Mouse (Mus musculus) testis, adult 2 months (tissue): ENCODE results near the gene Kif18a. TPM values are rescaled to one million over a fixed set of nuclear protein-coding genes. Genes with fewer than 3 reads are reported as not detected.

Experiments
- H3K27ac ChIP-seq: fragments of 200-500 bp; 2 replicates; pipeline ENCODE4 v1.5.1; 2012; ENCODE audit warnings: low read depth, low read length; ENCODE audit not compliant: control insufficient read depth, insufficient read depth
- H3K27me3 ChIP-seq: fragments of 200-500 bp; 2 replicates; pipeline ENCODE4 v1.6.1; 2012; ENCODE audit warnings: mild to moderate bottlenecking, low read length, moderate library complexity; ENCODE audit not compliant: control insufficient read depth, insufficient read depth
- H3K36me3 ChIP-seq: fragments of 200-500 bp; 2 replicates; pipeline ENCODE4 v1.6.1; 2012; ENCODE audit warnings: mild to moderate bottlenecking, low read length; ENCODE audit not compliant: control insufficient read depth, insufficient read depth
- H3K4me1 ChIP-seq: fragments of 200-500 bp; 2 replicates; pipeline ENCODE4 v1.6.1; 2012; ENCODE audit warnings: low read length; ENCODE audit not compliant: control insufficient read depth, insufficient read depth
- H3K4me3 ChIP-seq: fragments of 200-500 bp; 2 replicates; pipeline ENCODE4 v1.5.1; 2012; ENCODE audit warnings: low read depth, mild to moderate bottlenecking, low read length, moderate library complexity, mixed read lengths; ENCODE audit not compliant: control insufficient read depth
- CTCF ChIP-seq: fragments of 200-500 bp; IDR thresholded peaks from 2 replicates; pipeline ENCODE4 v1.5.1; 2012; ENCODE audit warnings: low read depth, mild to moderate bottlenecking, inconsistent platforms, low read length, moderate library complexity; ENCODE audit not compliant: control insufficient read depth, insufficient read depth, insufficient replicate concordance
- POLR2A ChIP-seq: fragments of 200-500 bp; IDR thresholded peaks from 2 replicates; pipeline ENCODE4 v1.6.1; 2012; ENCODE audit warnings: low read depth, mild to moderate bottlenecking, inconsistent platforms, low read length, moderate library complexity; ENCODE audit not compliant: control insufficient read depth
- polyA plus RNA-seq: library from polyadenylated mRNA; depleted of rRNA; stranded (reverse); fragments of >200 nt; gene quantifications from 2 replicates; pipeline ENCODE4 v1.2.3, GENCODE M21; 2012

Kif18a gene
- polyA plus RNA-seq, 1 experiment: 3.8 TPM

DNA sequence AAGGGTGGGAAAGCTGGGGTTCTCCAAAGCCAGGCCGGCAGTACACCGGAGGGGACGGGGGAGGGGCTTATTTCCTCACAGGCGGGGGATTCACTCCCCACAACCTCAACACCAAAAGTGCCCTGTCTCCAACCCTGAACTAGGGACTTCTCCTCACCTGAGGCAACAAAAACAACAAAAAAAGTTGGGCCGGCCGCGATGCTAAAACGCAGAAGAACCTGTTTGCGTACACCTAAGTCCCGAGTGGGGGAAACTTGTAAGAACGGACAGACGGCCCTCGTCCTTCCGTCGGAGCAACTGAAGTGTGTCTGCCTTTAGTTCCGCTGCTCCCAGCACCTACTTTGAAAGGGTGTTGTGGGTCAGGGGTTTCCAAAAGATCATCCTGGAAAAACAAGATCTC lies 2.5 kb upstream of the Kif18a start:
- Histone ChIP-seq H3K36me3 (no peaks in the 10 kb centered on the region), H3K27ac (peak overlapping the region; percentile 87), H3K4me3 (peak overlapping the region; percentile 99), H3K4me1 (0 out of 2 replicates have a peak, but pooled peaks cover 2% of the 10 kb centered on the region), H3K27me3 (no peaks in the 10 kb centered on the region)
- TF ChIP-seq POLR2A (peak; percentile 71; the same call in 1 of the 2 replicates), CTCF (no peak)

DNA sequence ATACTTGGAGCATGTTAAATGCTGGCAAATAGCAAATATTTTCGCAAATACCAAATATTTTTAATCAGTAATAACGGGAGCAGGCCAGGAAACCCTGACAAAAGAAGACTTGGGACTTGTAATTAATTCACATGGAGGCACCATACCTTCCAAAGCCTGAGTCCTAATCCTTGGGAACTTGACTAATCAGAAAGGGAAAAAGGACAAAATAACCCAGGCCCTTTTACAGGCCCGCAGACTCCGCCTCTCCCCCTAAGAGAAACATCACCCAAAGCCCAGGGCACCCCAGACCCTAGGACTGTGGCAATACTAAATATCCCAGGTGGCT lies 302 bp upstream of the Kif18a start:
- Histone ChIP-seq H3K36me3 (no peaks in the 10 kb centered on the region), H3K4me1 (0 out of 2 replicates have a peak, but pooled peaks cover 2% of the 10 kb centered on the region), H3K4me3 (peak overlapping the region; percentile 86), H3K27me3 (no peaks in the 10 kb centered on the region), H3K27ac (peak overlapping the region; percentile 76)
- TF ChIP-seq POLR2A (no peak), CTCF (no peak)

DNA sequence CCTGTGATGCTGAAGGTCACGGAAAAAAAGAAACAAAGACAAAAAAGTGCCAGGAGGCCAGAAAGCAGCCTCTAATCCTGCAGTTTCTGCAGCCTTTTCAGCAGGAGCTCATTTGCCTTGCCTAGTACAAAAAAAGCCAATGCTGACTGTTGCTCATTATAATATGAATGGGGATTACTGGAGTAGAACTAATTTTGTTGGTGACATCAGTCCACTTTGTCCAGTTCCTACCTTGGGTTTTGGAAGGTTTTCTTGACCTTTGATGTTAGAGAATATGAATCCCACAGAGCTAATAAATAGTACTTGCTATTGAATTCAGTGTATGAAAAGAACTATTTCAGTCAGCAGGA lies 778 bp downstream of the Kif18a start:
- Histone ChIP-seq H3K4me1 (0 out of 2 replicates have a peak, but pooled peaks cover 2% of the 10 kb centered on the region), H3K36me3 (no peaks in the 10 kb centered on the region), H3K27me3 (no peaks in the 10 kb centered on the region), H3K4me3 (peak overlapping the region; percentile 86), H3K27ac (peak overlapping the region; percentile 90; the same call in 1 of the 2 replicates)
- TF ChIP-seq CTCF (no peak), POLR2A (no peak)

DNA sequence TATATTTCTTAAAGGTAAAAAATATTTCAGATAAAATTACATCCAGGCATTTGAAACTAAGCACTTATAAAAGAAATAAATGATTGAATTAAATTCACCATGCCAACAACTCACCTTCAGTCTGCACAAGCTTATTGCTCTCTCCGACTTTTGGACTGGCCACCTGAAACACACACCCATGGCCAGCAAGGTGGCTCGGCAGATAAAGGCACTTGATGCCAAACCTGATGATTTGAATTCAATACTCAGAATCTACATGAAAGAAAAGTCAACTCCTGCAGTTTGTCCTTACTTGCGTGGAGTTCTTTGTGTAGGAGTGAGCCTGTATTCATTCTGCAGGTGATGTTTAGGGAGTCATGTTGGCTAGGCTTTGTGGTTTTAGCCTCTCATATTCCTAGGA lies 3.6 kb downstream of the Kif18a start:
- Histone ChIP-seq H3K4me1 (no peaks in the 10 kb centered on the region), H3K27ac (no peak overlapping the region), H3K4me3 (no peak overlapping the region), H3K36me3 (no peaks in the 10 kb centered on the region), H3K27me3 (no peaks in the 10 kb centered on the region)
- TF ChIP-seq CTCF: no peak

DNA sequence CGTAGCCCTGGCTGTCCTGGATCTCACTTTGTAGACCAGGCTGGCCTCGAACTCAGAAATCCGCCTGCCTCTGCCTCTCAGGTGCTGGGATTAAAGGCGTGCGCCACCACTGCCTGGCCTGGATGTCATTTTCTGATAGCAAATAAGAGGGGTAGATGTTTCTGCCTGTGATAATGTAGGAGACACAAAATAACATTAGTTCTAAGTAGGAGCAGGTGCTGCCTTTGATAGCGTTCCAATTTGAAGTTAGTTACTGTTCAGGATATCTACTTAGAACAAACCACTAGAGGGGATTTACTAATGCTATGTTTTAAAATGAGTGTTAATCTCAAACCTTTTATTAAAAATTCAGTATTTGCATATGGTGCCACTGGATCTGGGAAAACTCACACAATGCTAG lies 8.8 kb downstream of the Kif18a start:
- TF ChIP-seq POLR2A (no peak), CTCF (no peak)
- Histone ChIP-seq H3K4me1 (no peaks in the 10 kb centered on the region), H3K4me3 (no peak overlapping the region), H3K27me3 (no peaks in the 10 kb centered on the region), H3K36me3 (no peaks in the 10 kb centered on the region), H3K27ac (no peak overlapping the region)

DNA sequence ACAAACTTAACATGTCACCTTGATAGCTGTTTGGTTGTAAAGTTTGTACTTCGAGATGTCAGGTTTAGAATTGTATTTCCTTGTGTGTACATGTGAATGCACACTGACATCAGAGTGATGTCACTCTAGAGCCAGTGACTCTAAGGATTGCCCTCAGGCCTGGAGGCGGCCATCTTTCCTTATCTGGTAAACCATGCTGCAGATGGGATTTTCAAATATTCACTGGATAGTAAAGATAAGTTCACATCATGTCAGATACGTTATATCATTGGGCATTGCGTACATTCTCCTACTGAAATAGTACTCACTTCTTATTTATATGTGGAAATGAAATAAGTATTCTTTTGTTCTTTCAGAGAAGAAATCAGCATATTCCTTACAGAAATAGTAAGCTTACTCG lies 15.7 kb downstream of the Kif18a start:
- Histone ChIP-seq H3K27ac (no peak overlapping the region), H3K4me1 (no peaks in the 10 kb centered on the region), H3K27me3 (no peaks in the 10 kb centered on the region), H3K4me3 (no peak overlapping the region), H3K36me3 (no peaks in the 10 kb centered on the region)
- TF ChIP-seq POLR2A: no peak
- TF ChIP-seq CTCF: no peak

DNA sequence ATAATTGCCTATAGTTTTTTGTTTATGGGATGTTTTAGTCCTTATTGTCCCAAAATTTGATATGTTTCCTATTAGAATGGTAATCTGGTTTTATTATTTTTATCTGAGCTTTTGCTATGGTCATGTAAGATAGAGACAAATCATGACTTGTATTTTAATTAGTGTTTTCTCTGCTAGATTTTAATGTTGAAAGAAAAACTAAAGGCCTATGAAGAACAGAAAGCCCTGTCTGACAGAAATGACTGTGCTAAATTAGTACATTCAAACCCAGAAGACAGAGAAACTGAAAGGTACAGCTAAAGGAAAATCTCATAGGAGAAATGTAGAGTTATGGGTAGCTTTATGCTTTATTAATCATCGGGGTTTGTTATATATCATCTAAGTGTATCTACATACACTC lies 17.6 kb downstream of the Kif18a start:
- Histone ChIP-seq H3K27ac (no peak overlapping the region), H3K36me3 (no peaks in the 10 kb centered on the region), H3K4me1 (no peaks in the 10 kb centered on the region), H3K4me3 (no peak overlapping the region), H3K27me3 (no peaks in the 10 kb centered on the region)
- TF ChIP-seq CTCF: no peak
- TF ChIP-seq POLR2A: no peak

DNA sequence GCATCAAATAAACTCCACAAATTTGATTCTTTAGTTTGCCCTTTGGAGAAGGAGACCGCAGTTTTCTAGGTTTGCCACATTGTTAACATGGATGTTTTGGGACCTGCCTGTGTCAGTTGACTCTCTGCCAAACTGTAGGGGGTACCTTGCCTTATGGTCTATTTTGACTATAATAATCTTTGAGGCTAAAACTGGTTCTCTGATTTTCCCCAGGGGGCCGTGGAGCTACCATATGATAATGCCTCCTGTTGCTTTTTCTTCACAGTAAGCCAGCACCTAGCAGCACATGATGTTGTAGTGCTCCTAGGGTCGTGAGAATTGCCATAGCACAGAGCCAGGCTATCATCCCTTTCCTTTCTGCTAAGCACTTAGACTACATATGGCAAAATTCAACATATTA lies 21.7 kb downstream of the Kif18a start:
- H3K27ac ChIP-seq: no peak overlapping the region
- H3K4me3 ChIP-seq: no peak overlapping the region
- no peak for TF ChIP-seq CTCF
- no peak for TF ChIP-seq POLR2A
- H3K27me3 ChIP-seq: no peaks in the 10 kb centered on the region
- no peaks in the 10 kb centered on the region for H3K36me3 ChIP-seq
- H3K4me1 ChIP-seq: no peaks in the 10 kb centered on the region

DNA sequence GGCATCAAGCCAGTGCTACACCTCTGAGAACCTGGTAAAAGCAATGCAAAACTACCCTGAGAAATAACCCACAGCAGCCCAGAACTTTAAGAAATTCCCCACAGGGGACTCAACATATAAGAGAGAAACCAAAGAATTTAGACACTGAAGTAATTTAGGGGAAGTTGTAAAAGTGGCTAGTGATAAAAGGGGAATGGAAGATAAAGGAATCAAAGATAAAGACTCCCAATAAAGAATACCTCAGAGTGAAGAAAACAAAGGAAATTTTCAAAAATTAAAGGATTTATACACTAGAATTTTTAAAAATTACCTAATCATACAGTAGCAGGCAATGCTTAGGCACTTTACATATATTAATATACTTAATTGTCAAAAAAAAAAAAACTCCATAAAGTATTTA lies 23.1 kb downstream of the Kif18a start:
- Histone ChIP-seq H3K27ac (no peak overlapping the region), H3K4me3 (no peak overlapping the region), H3K4me1 (no peaks in the 10 kb centered on the region), H3K36me3 (no peaks in the 10 kb centered on the region), H3K27me3 (no peaks in the 10 kb centered on the region)
- no peak for TF ChIP-seq POLR2A
